Mouse (Mus musculus) cortical plate, adult 2 months (tissue): ENCODE data around the gene Cyp2j9. TPM values are rescaled to one million over a fixed set of nuclear protein-coding genes. Genes with fewer than 3 reads are reported as not detected.
A peak's percentile ranks its signal among the peaks of the same experiment; 100 is the strongest.
"Not testable (repeated sequence)": the region's sequence is repeated elsewhere in the genome, so short reads cannot be mapped to it uniquely, and the experiment has no call there.

Experiments
- H3K27ac ChIP-seq: fragments of 200-500 bp; 2 replicates; pipeline ENCODE4 v1.5.1; 2012; ENCODE audit warnings: low read length, control low read depth, inconsistent platforms; ENCODE audit not compliant: insufficient read depth
- H3K4me1 ChIP-seq: fragments of 200-500 bp; 2 replicates; pipeline ENCODE4 v1.6.1; 2011; ENCODE audit warnings: low read length; ENCODE audit not compliant: control insufficient read depth, insufficient read depth
- H3K4me3 ChIP-seq: fragments of 200-500 bp; 2 replicates; pipeline ENCODE4 v1.5.1; 2011; ENCODE audit warnings: mild to moderate bottlenecking, low read length, control low read depth; ENCODE audit not compliant: insufficient read depth
- CTCF ChIP-seq: fragments of 200-500 bp; IDR thresholded peaks from 2 replicates; pipeline ENCODE4 v1.5.1; 2011; ENCODE audit warnings: mild to moderate bottlenecking, control low read depth, low read length; ENCODE audit not compliant: insufficient read depth; ENCODE audit errors: extremely low read depth
- POLR2A ChIP-seq: fragments of 200-500 bp; IDR thresholded peaks from 2 replicates; pipeline ENCODE4 v1.6.1; 2011; ENCODE audit warnings: mild to moderate bottlenecking, low read length, control low read depth; ENCODE audit not compliant: insufficient read depth; ENCODE audit errors: extremely low read depth
- polyA plus RNA-seq: library from polyadenylated mRNA; depleted of rRNA; stranded (reverse); fragments of >200 nt; gene quantifications from 2 replicates; pipeline ENCODE4 v1.2.3, GENCODE M21; 2012; rRNA removed

The Cyp2j9 gene
- polyA plus RNA-seq, result 36.5 and 37.6 TPM in 2 replicates

DNA sequence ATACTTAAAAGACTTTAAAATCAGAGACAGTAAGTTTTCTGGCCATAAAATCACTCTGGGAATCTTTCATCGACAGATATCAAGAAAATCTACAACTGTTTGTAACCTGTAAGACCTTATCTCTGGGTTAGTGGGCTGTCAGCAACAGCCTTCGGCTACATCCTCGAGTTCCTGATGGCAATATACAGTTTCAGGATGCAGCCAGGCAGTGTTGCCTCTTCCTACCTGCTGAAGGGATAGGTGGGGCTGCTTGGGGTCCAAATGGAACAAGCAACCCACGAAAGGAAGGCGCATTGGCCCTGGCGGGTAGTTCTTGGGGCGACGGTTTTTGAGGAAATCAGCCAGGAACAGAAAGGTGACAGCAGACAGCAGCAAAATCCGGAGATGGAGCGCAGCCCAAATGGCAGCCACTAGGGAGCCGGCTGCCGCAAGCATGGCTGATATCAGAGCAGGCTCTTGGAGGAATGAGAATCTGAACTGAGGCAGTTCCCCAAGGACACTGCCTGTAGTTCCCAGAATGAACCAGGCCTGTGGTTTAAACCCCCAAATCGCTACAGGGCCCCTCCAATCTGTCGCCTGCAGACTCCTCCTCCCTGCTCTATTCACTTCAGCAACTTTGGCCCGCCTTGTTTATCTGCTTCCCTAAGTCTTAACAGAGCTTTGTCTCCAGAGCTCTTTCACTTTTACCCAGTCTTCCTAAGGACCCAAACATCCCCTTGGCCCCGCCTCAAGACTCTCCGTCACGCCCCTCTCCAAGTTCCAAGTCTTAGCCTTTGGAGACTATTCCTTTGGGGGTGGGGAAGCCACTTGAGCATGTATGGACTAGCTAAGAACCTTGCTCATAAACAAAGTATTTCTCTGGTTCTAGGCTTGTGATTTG is at the start of gene Cyp2j9:
TSS of gene Cyp2j9 (minus strand) at position 668 of the 880 bp plus-strand sequence.
- Histone ChIP-seq H3K27ac (peak within 1 kb of the TSS; percentile 55), H3K4me1 (no peaks in the 10 kb centered on the region; the same call in 1 of the 2 replicates), H3K4me3 (peak within 1 kb of the TSS; percentile 45)
- no peak for TF ChIP-seq CTCF
- TF ChIP-seq POLR2A, result no peak

DNA sequence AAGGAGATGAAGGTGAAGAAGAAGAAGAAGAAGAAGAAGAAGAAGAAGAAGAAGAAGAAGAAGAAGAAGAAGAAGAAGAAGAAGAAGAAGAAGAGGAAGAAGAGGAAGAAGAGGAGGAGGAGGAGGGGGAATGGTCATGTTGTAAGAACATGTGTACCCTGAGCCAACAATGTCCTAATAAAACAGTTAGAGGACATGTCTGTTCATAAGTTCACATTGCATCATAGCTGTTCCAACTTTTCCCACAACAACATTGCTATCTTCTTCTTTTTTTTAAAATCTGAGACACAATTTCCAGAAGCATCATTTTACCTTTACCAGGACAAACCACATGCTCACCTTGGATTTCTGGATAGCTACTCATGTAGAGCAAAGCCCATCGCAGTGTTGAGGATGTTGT is 44.1 kb upstream of the Cyp2j9 start:
- Histone ChIP-seq H3K27ac (no peak overlapping the region), H3K4me3 (no peak overlapping the region), H3K4me1 (no peaks in the 10 kb centered on the region)
- no peak for TF ChIP-seq CTCF

DNA sequence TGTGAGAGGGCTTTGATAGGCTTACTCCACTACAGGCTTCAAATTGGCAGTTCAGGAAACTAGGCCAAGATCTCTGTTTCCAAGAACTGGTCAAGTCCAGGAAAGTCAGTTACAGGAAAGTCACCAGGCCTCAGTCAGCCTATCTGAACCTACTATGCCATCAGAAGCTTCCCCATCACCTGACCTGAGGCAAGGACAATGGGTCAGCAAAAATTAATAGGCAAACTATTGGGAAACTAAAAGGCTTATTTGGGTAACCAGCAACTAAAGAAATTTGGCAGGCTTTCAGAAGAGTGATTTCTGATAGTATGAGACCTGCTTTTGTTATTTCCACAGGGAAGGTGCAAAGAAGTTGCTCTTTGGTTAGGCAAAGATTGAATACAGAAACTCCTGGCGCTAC is 31.1 kb upstream of the Cyp2j9 start:
- no peak for TF ChIP-seq CTCF
- TF ChIP-seq POLR2A, result no peak
- Histone ChIP-seq H3K4me3 (no peak overlapping the region), H3K27ac (no peak overlapping the region), H3K4me1 (no peaks in the 10 kb centered on the region)

DNA sequence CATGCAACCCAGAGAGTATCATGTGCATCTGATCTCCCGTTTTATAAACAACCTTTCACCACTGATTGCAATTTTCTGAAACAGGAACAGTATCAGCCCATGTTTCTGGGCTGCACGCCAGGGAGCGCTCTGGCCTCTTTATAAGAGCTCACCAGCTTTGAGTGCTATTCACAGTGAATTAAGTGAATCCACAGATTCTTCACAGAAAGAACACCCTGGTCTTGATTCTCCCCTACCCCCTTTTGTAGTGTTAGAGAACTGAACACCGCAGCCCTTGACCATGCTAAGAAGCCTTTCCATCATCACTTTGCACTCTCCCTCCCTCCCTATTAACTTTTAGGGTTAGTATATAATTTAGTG is 393 bp upstream of the Cyp2j9 start:
- no peak overlapping the region; the same call in 1 of the 2 replicates for H3K4me3 ChIP-seq
- H3K27ac ChIP-seq, result no peak overlapping the region
- no peaks in the 10 kb centered on the region; the same call in 1 of the 2 replicates for H3K4me1 ChIP-seq
- no peak for TF ChIP-seq CTCF
- TF ChIP-seq POLR2A, result no peak

DNA sequence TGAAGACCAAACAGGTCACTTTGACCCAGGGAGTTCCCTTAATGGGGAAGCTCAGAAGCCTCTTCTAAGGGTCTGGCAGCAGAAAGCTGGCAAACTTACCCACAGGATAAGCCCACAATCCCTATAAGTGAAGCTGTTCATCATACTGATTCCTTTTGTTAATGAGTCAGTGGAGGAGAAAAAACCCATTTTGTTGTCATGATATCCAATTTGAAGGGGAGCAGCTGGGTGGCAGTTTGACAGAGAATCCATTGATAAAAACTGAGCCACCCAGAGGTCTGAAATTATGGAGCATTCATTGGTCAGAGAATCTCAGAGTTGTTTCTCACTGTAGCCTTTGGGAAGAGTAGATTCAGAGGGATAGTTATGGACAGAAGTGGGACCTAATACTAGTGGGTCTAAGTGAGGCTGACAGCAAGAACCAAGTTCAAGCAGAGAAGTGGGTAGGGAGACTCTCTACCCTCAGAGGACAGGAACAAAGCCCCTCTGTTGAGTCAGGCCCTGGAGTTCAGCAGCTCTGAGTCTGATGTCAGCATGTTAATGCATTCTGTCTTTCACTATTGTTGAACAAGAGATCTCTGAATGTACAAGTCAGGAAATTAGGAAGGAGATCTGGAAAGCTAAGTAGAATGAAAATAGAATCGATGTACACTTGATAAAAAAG is 9.8 kb downstream of the Cyp2j9 start:
- Histone ChIP-seq H3K4me3 (no peak overlapping the region), H3K4me1 (no peaks in the 10 kb centered on the region), H3K27ac (peak overlapping the region; percentile 81; the same call in 1 of the 2 replicates)
- TF ChIP-seq CTCF (no peak), POLR2A (no peak)

DNA sequence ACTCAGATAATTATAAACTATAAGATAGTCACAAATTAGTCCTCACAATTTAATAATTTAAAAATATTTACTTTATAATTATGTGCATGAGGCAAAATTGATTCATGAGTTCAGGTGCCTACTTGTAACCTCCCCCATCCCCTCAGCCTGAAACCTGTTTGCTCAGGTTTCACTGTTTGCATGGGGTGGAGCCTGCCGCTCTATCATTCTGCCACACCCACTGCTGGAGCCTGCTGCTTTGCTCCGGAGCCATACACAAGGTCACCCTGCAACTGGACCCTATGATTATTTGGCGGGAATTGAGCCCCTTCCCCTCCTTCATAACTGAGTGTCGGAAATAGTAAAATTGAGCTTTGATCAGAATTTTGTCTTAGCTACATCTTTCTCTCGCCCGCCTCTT is 11.0 kb downstream of the Cyp2j9 start:
- not testable (repeated sequence) for H3K4me3 ChIP-seq, H3K4me1 ChIP-seq, H3K27ac ChIP-seq

DNA sequence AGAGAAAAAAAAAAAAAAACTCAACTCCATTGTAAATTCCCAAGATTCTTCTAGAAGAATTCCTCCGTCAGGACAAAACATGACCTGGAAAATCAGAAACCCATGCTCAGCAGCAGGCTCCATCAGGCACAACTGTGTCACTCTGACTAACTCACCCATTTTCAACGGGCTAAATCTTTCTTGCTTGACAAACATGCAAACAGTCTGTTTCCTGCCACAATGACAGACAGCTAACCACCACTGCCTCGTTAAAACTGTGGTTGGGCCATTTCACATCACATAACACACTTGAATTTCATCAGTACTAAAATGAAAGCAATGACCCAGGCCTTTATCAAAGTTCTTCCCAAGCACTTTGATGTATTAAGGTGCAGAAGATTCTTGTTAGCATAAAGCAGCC is 21.9 kb downstream of the Cyp2j9 start:
- no peak for TF ChIP-seq POLR2A
- no peak for TF ChIP-seq CTCF
- Histone ChIP-seq H3K27ac (no peak overlapping the region), H3K4me1 (no peaks in the 10 kb centered on the region), H3K4me3 (no peak overlapping the region)

DNA sequence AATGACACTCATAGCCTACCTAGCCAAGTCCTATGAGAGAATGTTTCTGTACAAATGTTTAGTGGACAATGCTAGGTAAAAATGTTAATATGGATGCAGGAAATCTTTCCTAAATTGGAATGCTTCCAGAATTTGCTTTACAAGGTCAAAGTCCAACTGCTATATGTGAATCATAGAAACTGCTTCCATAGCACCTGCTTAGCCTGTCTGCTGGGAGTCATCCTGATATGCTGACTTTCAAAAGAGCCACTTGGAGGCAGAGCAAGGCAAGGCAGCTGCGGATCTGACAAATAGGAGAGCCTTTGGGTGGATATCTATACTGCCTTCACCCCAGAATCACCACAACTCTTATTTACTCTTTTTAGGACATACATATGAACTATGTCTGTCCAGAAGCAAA is 23.4 kb downstream of the Cyp2j9 start:
- Histone ChIP-seq H3K4me1 (no peaks in the 10 kb centered on the region), H3K4me3 (no peak overlapping the region), H3K27ac (no peak overlapping the region)
- TF ChIP-seq CTCF, result no peak
- no peak for TF ChIP-seq POLR2A

DNA sequence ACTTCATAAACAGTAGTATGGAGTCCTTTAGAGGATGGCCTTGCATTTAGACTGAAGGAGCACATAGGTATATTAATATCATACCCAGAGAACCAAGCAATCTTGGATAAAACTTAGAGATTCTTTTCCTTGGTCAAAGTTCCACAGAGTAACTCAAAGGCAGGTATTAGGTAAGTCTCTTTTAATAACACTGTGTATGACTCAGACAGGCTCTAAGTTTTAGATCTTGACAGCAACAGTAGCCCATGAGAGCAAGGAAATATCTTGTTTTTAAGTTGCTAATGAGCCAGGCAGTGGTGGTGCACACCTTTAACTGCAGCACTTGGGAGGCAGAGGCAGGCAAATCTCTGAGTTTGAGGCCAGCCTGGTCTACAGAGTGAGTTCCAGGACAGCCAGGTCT is 25.6 kb downstream of the Cyp2j9 start:
- H3K4me1 ChIP-seq, result no peaks in the 10 kb centered on the region
- no peak for TF ChIP-seq CTCF
- TF ChIP-seq POLR2A, result no peak

DNA sequence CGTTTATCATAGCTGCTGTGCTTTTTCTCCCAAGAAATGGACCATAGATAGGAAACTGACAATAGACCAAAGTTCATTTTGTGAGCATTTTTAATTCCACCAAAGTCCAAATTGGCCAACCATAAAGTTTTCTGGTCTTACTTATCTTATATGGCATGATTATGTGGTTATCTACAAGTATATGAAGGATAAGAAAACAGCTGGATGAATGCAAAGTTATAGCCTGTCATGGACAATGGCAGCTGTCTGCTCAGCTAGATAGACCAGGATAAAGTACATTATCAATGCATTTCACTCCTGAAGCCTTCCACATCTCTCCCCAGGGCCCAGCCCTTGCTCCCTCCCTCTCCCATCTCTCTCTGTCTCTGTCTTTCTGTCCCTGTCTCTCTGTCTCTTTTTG is 30.9 kb downstream of the Cyp2j9 start:
- H3K4me3 ChIP-seq, result no peak overlapping the region
- no peaks in the 10 kb centered on the region for H3K4me1 ChIP-seq
- TF ChIP-seq POLR2A (no peak), CTCF (no peak)
- H3K27ac ChIP-seq, result no peak overlapping the region

More for the DNA sequence above, 25.6 kb downstream of the Cyp2j9 start:
- H3K27ac ChIP-seq, result no peak overlapping the region
- no peak overlapping the region for H3K4me3 ChIP-seq
